Mouse (Mus musculus) CH12.LX (cell line): ENCODE measurements around the gene Csrp1. TPM values are rescaled to one million over a fixed set of nuclear protein-coding genes. Genes with fewer than 3 reads are reported as not detected.

ENCODE experiments used
- DNase-seq: peaks from one replicate; pipeline ENCODE4 v3.0.0-alpha.2; 2013; ENCODE audit errors: extremely low read depth
- H3K27ac ChIP-seq: 2 replicates; pipeline ENCODE4 v1.5.1; 2012; ENCODE audit warnings: low read depth, mild to moderate bottlenecking, control low read depth, moderate library complexity; ENCODE audit not compliant: insufficient read depth
- H3K27me3 ChIP-seq: replicated peaks from 2 replicates; pipeline ENCODE3; 2012; ENCODE audit warnings: inconsistent platforms
- H3K36me3 ChIP-seq, 2 experiments: replicated peaks in 1 of 2; 2 replicates each; pipeline versions ENCODE3 to v1.6.1; 2012; ENCODE audit warnings: inconsistent platforms in 1 of 2, low read length in 1 of 2, mild to moderate bottlenecking in 1 of 2, mixed read lengths in 1 of 2, moderate library complexity in 1 of 2; ENCODE audit not compliant: control insufficient read depth in 1 of 2, insufficient read depth in 1 of 2
- H3K4me1 ChIP-seq, 2 experiments: 2 replicates each; pipeline ENCODE4 v1.6.1; 2012; ENCODE audit warnings: inconsistent platforms in 1 of 2, moderate library complexity in 1 of 2; ENCODE audit not compliant: insufficient read depth in 2 of 2, control insufficient read depth in 1 of 2
- H3K4me2 ChIP-seq: 2 replicates; pipeline ENCODE4 v1.6.1; 2012; ENCODE audit warnings: low read depth, mild to moderate bottlenecking, control low read depth; ENCODE audit not compliant: poor library complexity, insufficient read depth, severe bottlenecking
- H3K4me3 ChIP-seq, 3 experiments: fragments of 150-350 bp in 1 of 3; sonication (generic) in 1 of 3; replicated peaks in 1 of 3; 2 replicates each; pipeline versions ENCODE3 to v1.5.1; 2011 to 2012; ENCODE audit warnings: low read depth in 2 of 3, low read length in 2 of 3, mild to moderate bottlenecking in 2 of 3, moderate library complexity in 2 of 3, control low read depth in 1 of 3, improper control_type of control experiment in 1 of 3, inconsistent platforms in 1 of 3, mixed read lengths in 1 of 3; ENCODE audit not compliant: poor library complexity in 1 of 3
- H3K79me2 ChIP-seq: replicated peaks from 2 replicates; pipeline ENCODE4 v1.6.1; 2012; ENCODE audit warnings: mild to moderate bottlenecking, moderate library complexity; ENCODE audit not compliant: control insufficient read depth, poor library complexity, insufficient read depth, severe bottlenecking; ENCODE audit errors: extremely low read depth
- H3K9ac ChIP-seq: 2 replicates; pipeline ENCODE4 v1.6.1; 2012; ENCODE audit warnings: low read depth, mild to moderate bottlenecking, control low read depth, moderate library complexity; ENCODE audit not compliant: insufficient read depth
- H3K9me3 ChIP-seq: replicated peaks from 2 replicates; pipeline ENCODE3; 2012; ENCODE audit warnings: low read length, inconsistent platforms, mixed read lengths
- BHLHE40 ChIP-seq: IDR thresholded peaks from 2 replicates; pipeline ENCODE4 v1.6.1; 2011; ENCODE audit warnings: mild to moderate bottlenecking, low read depth, low read length, improper control_type of control experiment
- CHD1 ChIP-seq: IDR thresholded peaks from 2 replicates; pipeline ENCODE4 v1.6.1; 2012; ENCODE audit warnings: low read depth, low read length, improper control_type of control experiment, inconsistent platforms
- CHD2 ChIP-seq: IDR thresholded peaks from 2 replicates; pipeline ENCODE4 v1.6.1; 2011; ENCODE audit warnings: low read length, improper control_type of control experiment
- CTCF ChIP-seq, 2 experiments: IDR thresholded peaks in 1 of 2; conservative IDR thresholded peaks in 1 of 2; 2 replicates each; pipeline ENCODE4 v1.5.1; 2011 to 2012; ENCODE audit warnings: low read depth in 2 of 2, low read length in 2 of 2, improper control_type of control experiment in 1 of 2, inconsistent platforms in 1 of 2, mild to moderate bottlenecking in 1 of 2, moderate library complexity in 1 of 2
- E2F4 ChIP-seq: IDR thresholded peaks from 2 replicates; pipeline ENCODE4 v1.6.1; 2011; ENCODE audit warnings: low read depth, low read length, improper control_type of control experiment; ENCODE audit not compliant: insufficient replicate concordance
- ELF1 ChIP-seq: IDR thresholded peaks from 2 replicates; pipeline ENCODE4 v1.6.1; 2014; ENCODE audit warnings: low read depth, mild to moderate bottlenecking, inconsistent platforms, low read length, improper control_type of control experiment
- EP300 ChIP-seq: IDR thresholded peaks from 2 replicates; pipeline ENCODE4 v1.6.1; 2011; ENCODE audit warnings: low read length, improper control_type of control experiment
- GABPA ChIP-seq: IDR thresholded peaks from 2 replicates; pipeline ENCODE4 v1.6.1; 2012; ENCODE audit warnings: low read depth, low read length, improper control_type of control experiment, inconsistent platforms; ENCODE audit not compliant: insufficient replicate concordance
- HCFC1 ChIP-seq: IDR thresholded peaks from 2 replicates; pipeline ENCODE4 v1.6.1; 2012; ENCODE audit warnings: low read depth, mild to moderate bottlenecking, inconsistent platforms, low read length, improper control_type of control experiment
- JUN ChIP-seq: IDR thresholded peaks from 2 replicates; pipeline ENCODE4 v1.6.1; 2011; ENCODE audit warnings: low read depth, mild to moderate bottlenecking, low read length, improper control_type of control experiment, moderate library complexity; ENCODE audit not compliant: insufficient read depth
- KAT2A ChIP-seq: IDR thresholded peaks from 2 replicates; pipeline ENCODE4 v1.6.1; 2012; ENCODE audit warnings: low read length, improper control_type of control experiment, inconsistent platforms; ENCODE audit not compliant: insufficient replicate concordance
- MAZ ChIP-seq: IDR thresholded peaks from 2 replicates; pipeline ENCODE4 v1.6.1; 2012; ENCODE audit warnings: low read depth, mild to moderate bottlenecking, inconsistent platforms, low read length, improper control_type of control experiment, moderate library complexity
- MEF2A ChIP-seq: IDR thresholded peaks from 2 replicates; pipeline ENCODE4 v1.6.1; 2014; ENCODE audit warnings: low read depth, mild to moderate bottlenecking, inconsistent platforms, low read length, improper control_type of control experiment, borderline replicate concordance
- MYC ChIP-seq: IDR thresholded peaks from 2 replicates; pipeline ENCODE4 v1.6.1; 2011; ENCODE audit warnings: low read depth, mild to moderate bottlenecking, improper control_type of control experiment, low read length
- POLR2A ChIP-seq: IDR thresholded peaks from 2 replicates; pipeline ENCODE4 v1.6.1; 2011; ENCODE audit warnings: low read depth, mild to moderate bottlenecking, improper control_type of control experiment, low read length
- RCOR1 ChIP-seq: conservative IDR thresholded peaks from 2 replicates; pipeline ENCODE4 v1.6.1; 2012; ENCODE audit warnings: low read depth, mild to moderate bottlenecking, inconsistent platforms, low read length, improper control_type of control experiment
- SIN3A ChIP-seq: IDR thresholded peaks from 2 replicates; pipeline ENCODE4 v1.6.1; 2012; ENCODE audit warnings: low read length, improper control_type of control experiment, inconsistent platforms
- TBP ChIP-seq: conservative IDR thresholded peaks from 2 replicates; pipeline ENCODE4 v1.6.1; 2011; ENCODE audit warnings: low read depth, low read length, improper control_type of control experiment
- ZMIZ1 ChIP-seq: IDR thresholded peaks from 2 replicates; pipeline ENCODE4 v1.6.1; 2012; ENCODE audit warnings: low read depth, mild to moderate bottlenecking, inconsistent platforms, low read length, improper control_type of control experiment
- ZNF384 ChIP-seq: IDR thresholded peaks from 2 replicates; pipeline ENCODE4 v1.6.1; 2012; ENCODE audit warnings: low read depth, low read length, improper control_type of control experiment, inconsistent platforms
- dilution Hi-C: fragments of 300-500 bp; cut with MboI; formaldehyde crosslinking; loops from 2 replicates; pipeline ENCODE4 v1.14.3; 2020; ENCODE audit warnings: low sequenced_read_pairs; ENCODE audit not compliant: extremely low pct_unique_long_range_greater_than_20kb, extremely low pct_ligation_motif_present
- in situ Hi-C: fragments of 300-500 bp; cut with MboI; formaldehyde crosslinking; loops from 3 replicates; pipeline ENCODE4 v1.14.3; 2019; ENCODE audit warnings: low sequenced_read_pairs, low pct_ligation_motif_present, low pct_unique_long_range_greater_than_20kb, mixed read lengths
- polyA plus RNA-seq: library from polyadenylated mRNA; unstranded; fragments of >175 nt; gene quantifications from 2 replicates; pipeline ENCODE4 v1.2.1, GENCODE M21; 2012; ENCODE audit warnings: low read depth; ENCODE audit not compliant: insufficient read length
- total RNA-seq, 2 experiments: library from RNA; depleted of rRNA; stranded (reverse); fragments of 300-350 nt in 1 of 2; fragments of >200 nt in 1 of 2; gene quantifications; 2 replicates each; pipeline ENCODE4 v1.2.3; 2012 to 2014

Csrp1 gene
- total and polyA plus RNA-seq, 3 experiments = 45.9 to 54.3 (median 49.4) TPM

GRCm38 (mm10) chr1:135731393-135731792 is 11.5 kb downstream of the Csrp1 start:
- TF ChIP-seq TBP (no peak), E2F4 (no peak)
- no peak for DNase-seq
- in situ Hi-C loops (no loop called here), dilution Hi-C loops (no loop called here)
- Histone ChIP-seq H3K27ac (no peak overlapping the region), H3K4me3 (no peak overlapping the region), H3K79me2 (no peaks in the 10 kb centered on the region), H3K27me3 (no peaks in the 10 kb centered on the region), H3K9me3 (no peaks in the 10 kb centered on the region), H3K9ac (no peak overlapping the region), H3K4me2 (no peak overlapping the region), H3K4me1 (peaks cover 4 to 35% of the 10 kb centered on the region in 2 experiments), H3K36me3 (peaks cover 0 to 34% of the 10 kb centered on the region in 2 experiments)

GRCm38 (mm10) chr1:135731897-135732684 is 12.2 kb downstream of the Csrp1 start:
- no peak overlapping the region for H3K27ac ChIP-seq
- H3K79me2 ChIP-seq = no peaks in the 10 kb centered on the region
- TF ChIP-seq CTCF (conservative IDR thresholded peaks at IDR 0.05 in 1 of 2, IDR thresholded peaks at IDR 0.05 in 1 of 2; ENCODE audit: low read depth in 2 of 2, low read length in 2 of 2) = no peak
- no peak for TF ChIP-seq BHLHE40
- TF ChIP-seq ELF1 = no peak
- TF ChIP-seq RCOR1 = no peak
- TF ChIP-seq GABPA = no peak
- TF ChIP-seq ZMIZ1 = no peak
- TF ChIP-seq POLR2A = no peak
- no peak for TF ChIP-seq JUN
- TF ChIP-seq KAT2A = no peak
- TF ChIP-seq SIN3A = no peak
- TF ChIP-seq ZNF384 = no peak
- no peak for TF ChIP-seq HCFC1
- TF ChIP-seq MAZ = no peak
- no peak for TF ChIP-seq EP300
- no peak for TF ChIP-seq MEF2A
- TF ChIP-seq E2F4 = no peak
- no peak for TF ChIP-seq CHD2
- no peak for TF ChIP-seq MYC
- TF ChIP-seq CHD1 = no peak
- H3K4me2 ChIP-seq = no peak overlapping the region
- peaks cover 4 to 35% of the 10 kb centered on the region in 2 experiments for H3K4me1 ChIP-seq
- H3K9ac ChIP-seq = no peak overlapping the region
- dilution Hi-C loops (no loop called here), in situ Hi-C loops (no loop called here)
- H3K36me3 ChIP-seq = peaks cover 0 to 35% of the 10 kb centered on the region in 2 experiments
- H3K9me3 ChIP-seq = no peaks in the 10 kb centered on the region
- H3K27me3 ChIP-seq = no peaks in the 10 kb centered on the region
- no peak for DNase-seq
- no peak overlapping the region for H3K4me3 ChIP-seq
